Mouse (Mus musculus) testis, adult 2 months (tissue): ENCODE measurements at regions not wholly inside any gene's neighbourhood (a gene's known extent, or its start where the extent isn't known, plus 50 kb on each side); places are given as distances from the start of the nearest gene placed in this dataset.

Experiments used
- CTCF ChIP-seq: fragments of 200-500 bp; IDR thresholded peaks from 2 replicates; pipeline ENCODE4 v1.5.1; 2012; ENCODE audit warnings: low read depth, mild to moderate bottlenecking, inconsistent platforms, low read length, moderate library complexity; ENCODE audit not compliant: control insufficient read depth, insufficient read depth, insufficient replicate concordance
- POLR2A ChIP-seq: fragments of 200-500 bp; IDR thresholded peaks from 2 replicates; pipeline ENCODE4 v1.6.1; 2012; ENCODE audit warnings: low read depth, mild to moderate bottlenecking, inconsistent platforms, low read length, moderate library complexity; ENCODE audit not compliant: control insufficient read depth

GRCm38 (mm10) chr10:15317017-15317607, 599.1 kb upstream of the Gje1 start:
- no peak for TF ChIP-seq CTCF
- no peak for TF ChIP-seq POLR2A
